Mouse (Mus musculus) C2C12 (cell line): ENCODE data around the gene Gm37240. TPM values are rescaled to one million over a fixed set of nuclear protein-coding genes. Genes with fewer than 3 reads are reported as not detected.

Source experiments
- H3K27me3 ChIP-seq: one replicate; pipeline ENCODE4 v1.6.1; 2011; ENCODE audit not compliant: control insufficient read depth, insufficient read depth, insufficient read length
- H3K36me3 ChIP-seq: one replicate; pipeline ENCODE4 v1.6.1; 2011; ENCODE audit not compliant: control insufficient read depth, insufficient read depth
- H3K4me3 ChIP-seq: one replicate; pipeline ENCODE4 v1.5.1; 2011; ENCODE audit warnings: mild to moderate bottlenecking, control low read depth; ENCODE audit not compliant: poor library complexity, insufficient read depth, severe bottlenecking
- H3K79me2 ChIP-seq: one replicate; pipeline ENCODE4 v1.6.1; 2011; ENCODE audit not compliant: control insufficient read depth, insufficient read depth
- H3K79me3 ChIP-seq: one replicate; pipeline ENCODE4 v1.6.1; 2011; ENCODE audit warnings: low read depth, control low read depth
- H3ac ChIP-seq: one replicate; pipeline ENCODE3; 2011; ENCODE audit warnings: low read depth; ENCODE audit not compliant: control insufficient read depth, insufficient read length
- CEBPB ChIP-seq: IDR thresholded peaks from one replicate; pipeline ENCODE4 v1.6.1; 2011; ENCODE audit warnings: low read depth, mild to moderate bottlenecking, control low read depth, moderate library complexity
- CTCF ChIP-seq: IDR thresholded peaks from one replicate; pipeline ENCODE4 v1.5.1; 2011; ENCODE audit not compliant: control insufficient read depth, insufficient read depth, insufficient read length
- FOSL1 ChIP-seq: IDR thresholded peaks from one replicate; pipeline ENCODE4 v1.8.0; 2011; ENCODE audit warnings: mild to moderate bottlenecking, low read length; ENCODE audit not compliant: poor library complexity, insufficient read depth, severe bottlenecking
- MAX ChIP-seq: IDR thresholded peaks from one replicate; pipeline ENCODE4 v1.6.1; 2011; ENCODE audit warnings: mild to moderate bottlenecking, control low read depth
- MYOD1 ChIP-seq: IDR thresholded peaks from one replicate; pipeline ENCODE4 v1.6.1; 2011; ENCODE audit warnings: low read depth; ENCODE audit not compliant: control insufficient read depth, insufficient read length
- MYOG ChIP-seq: IDR thresholded peaks from one replicate; pipeline ENCODE4 v1.6.1; 2011; ENCODE audit not compliant: control insufficient read depth, insufficient read length; ENCODE audit errors: extremely low read depth
- USF1 ChIP-seq: IDR thresholded peaks from one replicate; pipeline ENCODE4 v1.6.1; 2011; ENCODE audit warnings: low read depth, mild to moderate bottlenecking, control low read depth, moderate library complexity
- polyA plus RNA-seq: library from polyadenylated mRNA; unstranded; fragments of >200 nt; fragmentation: generic; extraction: Trizol; gene quantifications from one replicate; pipeline ENCODE4 v1.2.1, GENCODE M21; 2012; ENCODE audit warnings: missing spikeins

The Gm37240 gene
- polyA plus RNA-seq, 1 experiment: 7.3 TPM

DNA sequence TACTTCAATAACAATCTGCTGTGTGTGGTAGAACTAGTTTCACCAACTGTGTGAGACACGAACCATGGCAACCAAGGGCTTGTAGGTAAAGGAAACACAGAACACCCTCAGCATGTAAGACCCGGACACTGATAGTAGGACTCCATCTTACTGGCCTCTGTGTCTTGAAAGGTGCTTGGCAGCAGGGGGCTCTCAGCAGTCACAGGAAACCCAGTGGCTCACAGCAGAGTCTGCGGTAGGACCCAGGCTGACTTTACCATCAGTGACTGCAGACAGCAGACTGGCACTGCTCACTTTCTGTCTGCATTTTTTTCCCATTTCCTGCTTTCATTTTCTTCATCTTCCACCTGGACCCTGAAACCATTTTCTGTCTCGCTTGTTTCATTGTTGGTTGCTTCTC is 1176.6 kb downstream of the Gm37240 start:
- H3K79me3 ChIP-seq: no peaks in the 10 kb centered on the region
- no peaks in the 10 kb centered on the region for H3K36me3 ChIP-seq
- TF ChIP-seq FOSL1 (no peak), USF1 (no peak), MYOG (no peak), CEBPB (no peak), MAX (no peak), CTCF (no peak), MYOD1 (no peak)

GRCm38 (mm10) chr3:84709967-84710366 is 1177.4 kb downstream of the Gm37240 start:
- Histone ChIP-seq H3ac (no peak overlapping the region), H3K36me3 (no peaks in the 10 kb centered on the region), H3K79me2 (no peaks in the 10 kb centered on the region), H3K4me3 (no peak overlapping the region), H3K79me3 (no peaks in the 10 kb centered on the region), H3K27me3 (no peaks in the 10 kb centered on the region)
- no peak for TF ChIP-seq USF1
- TF ChIP-seq MYOD1: no peak
- TF ChIP-seq CTCF: no peak
- no peak for TF ChIP-seq MAX
- no peak for TF ChIP-seq CEBPB
- TF ChIP-seq FOSL1: no peak
- no peak for TF ChIP-seq MYOG

More for the DNA sequence above, 1176.6 kb downstream of the Gm37240 start:
- no peak overlapping the region for H3K4me3 ChIP-seq
- H3K27me3 ChIP-seq: no peaks in the 10 kb centered on the region
- H3ac ChIP-seq: no peak overlapping the region
- no peaks in the 10 kb centered on the region for H3K79me2 ChIP-seq

DNA sequence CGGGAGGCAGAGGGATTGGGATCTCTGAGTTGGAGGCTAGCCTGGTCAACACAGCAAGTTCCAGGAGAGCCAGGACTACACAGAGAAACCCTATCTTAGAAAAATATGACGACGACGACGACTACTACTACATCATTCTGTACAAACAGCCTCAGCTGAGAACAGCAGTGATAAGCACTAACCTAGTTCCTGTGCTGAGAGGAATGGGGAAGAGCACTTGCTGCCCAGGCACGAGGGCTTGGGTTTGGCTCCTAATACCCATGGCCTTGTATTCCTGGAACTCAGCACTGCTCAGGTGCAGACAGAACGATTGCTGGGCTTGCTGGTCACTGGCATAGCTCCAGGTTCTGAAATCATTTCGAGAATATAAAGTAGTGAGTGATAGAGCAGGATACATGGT is 1178.2 kb downstream of the Gm37240 start:
- Histone ChIP-seq H3K4me3 (no peak overlapping the region), H3K36me3 (no peaks in the 10 kb centered on the region), H3K27me3 (no peaks in the 10 kb centered on the region), H3K79me2 (no peaks in the 10 kb centered on the region), H3K79me3 (no peaks in the 10 kb centered on the region), H3ac (no peak overlapping the region)
- TF ChIP-seq MYOD1: no peak
- no peak for TF ChIP-seq CEBPB
- TF ChIP-seq MYOG: no peak
- TF ChIP-seq MAX: no peak
- no peak for TF ChIP-seq FOSL1
- TF ChIP-seq CTCF: no peak
- TF ChIP-seq USF1: no peak

DNA sequence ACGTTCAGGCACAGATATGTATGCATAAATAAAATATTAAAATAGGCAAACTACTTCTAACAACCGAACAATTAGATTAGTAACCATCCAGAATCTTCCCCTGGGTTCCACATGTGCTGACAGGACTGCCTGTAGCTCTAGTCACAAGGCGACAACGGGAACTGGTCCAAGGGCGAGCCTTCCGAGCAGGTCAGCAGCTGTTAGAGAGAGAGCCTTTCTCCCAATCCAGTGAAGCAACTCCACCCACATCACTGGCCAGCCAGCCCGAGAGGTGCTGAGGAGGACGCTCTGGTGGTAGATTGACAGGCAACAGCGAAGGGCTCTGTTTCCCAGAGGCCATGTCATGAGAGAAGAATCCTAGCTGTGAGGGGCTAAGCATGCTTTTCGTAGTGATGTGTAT is 1178.8 kb downstream of the Gm37240 start:
- no peaks in the 10 kb centered on the region for H3K79me3 ChIP-seq
- TF ChIP-seq USF1 (no peak), CTCF (no peak), CEBPB (no peak), MYOG (no peak), MYOD1 (no peak), FOSL1 (no peak), MAX (no peak)

GRCm38 (mm10) chr3:84705224-84705623 is 1182.1 kb downstream of the Gm37240 start:
- Histone ChIP-seq H3K4me3 (no peak overlapping the region), H3K27me3 (no peaks in the 10 kb centered on the region), H3K36me3 (no peaks in the 10 kb centered on the region), H3K79me2 (no peaks in the 10 kb centered on the region), H3K79me3 (no peaks in the 10 kb centered on the region), H3ac (no peak overlapping the region)
- TF ChIP-seq MAX: no peak
- no peak for TF ChIP-seq FOSL1
- TF ChIP-seq USF1: no peak
- TF ChIP-seq CTCF: no peak
- TF ChIP-seq CEBPB: no peak
- TF ChIP-seq MYOG: no peak
- no peak for TF ChIP-seq MYOD1

More for the DNA sequence above, 1178.8 kb downstream of the Gm37240 start:
- H3K4me3 ChIP-seq: no peak overlapping the region
- no peaks in the 10 kb centered on the region for H3K36me3 ChIP-seq
- H3K27me3 ChIP-seq: no peaks in the 10 kb centered on the region
- H3ac ChIP-seq: no peak overlapping the region
- H3K79me2 ChIP-seq: no peaks in the 10 kb centered on the region

DNA sequence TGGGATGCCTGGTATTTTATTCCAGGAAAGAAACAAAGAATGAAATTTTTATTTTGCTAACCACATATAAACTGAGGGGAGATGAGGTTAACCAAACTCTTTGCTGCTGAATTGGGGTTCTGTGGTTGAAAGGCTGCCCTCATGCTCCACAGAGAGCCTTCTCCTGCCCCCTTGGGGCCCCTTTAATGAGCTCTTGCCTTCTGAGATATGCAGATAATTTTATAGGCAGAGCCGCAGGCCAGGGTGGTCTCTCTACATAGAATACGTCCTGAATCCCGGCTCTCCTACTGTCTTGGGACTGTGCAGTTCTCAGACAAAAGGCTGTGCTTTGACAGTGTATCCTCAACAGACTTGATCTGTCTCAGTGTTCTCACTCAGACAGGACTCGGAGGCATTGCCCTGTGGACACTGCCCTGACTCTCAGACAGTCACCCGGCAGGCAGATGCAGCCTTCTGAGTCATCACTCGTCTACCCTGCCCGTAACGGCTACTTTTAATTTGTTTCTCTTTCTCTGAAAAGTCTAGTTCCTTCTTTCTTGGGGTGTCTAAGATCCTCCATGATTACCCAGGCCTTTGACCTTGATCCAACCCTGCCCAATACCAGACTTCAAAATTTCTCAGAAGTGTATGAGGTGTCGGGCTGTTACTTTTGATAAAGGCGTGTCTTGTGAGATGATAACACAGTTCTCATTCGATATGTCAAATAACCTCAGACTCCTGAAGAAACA is 1184.1 kb downstream of the Gm37240 start:
- no peaks in the 10 kb centered on the region for H3K27me3 ChIP-seq
- H3ac ChIP-seq: no peak overlapping the region
- H3K79me3 ChIP-seq: no peaks in the 10 kb centered on the region
- TF ChIP-seq CTCF (no peak), MYOG (no peak), MAX (no peak), FOSL1 (no peak), MYOD1 (no peak), USF1 (no peak), CEBPB (no peak)
- no peaks in the 10 kb centered on the region for H3K79me2 ChIP-seq
- H3K4me3 ChIP-seq: no peak overlapping the region
- no peaks in the 10 kb centered on the region for H3K36me3 ChIP-seq
